Mouse (Mus musculus): ENCODE results near the gene Gm13290.
"Not testable (repeated sequence)": the region's sequence is repeated elsewhere in the genome, so short reads cannot be mapped to it uniquely, and the experiment has no call there.

- peak; percentile 72 for TF ChIP-seq CTCF (IDR thresholded peaks at IDR 0.05; ENCODE audit: low read depth)
- TF ChIP-seq EP300 (optimal IDR thresholded peaks at IDR 0.05), result not testable (repeated sequence)
Observed at GRCm38 (mm10) chr4:88757628-88758031, 16.0 kb upstream of the Gm13290 start.
